Mouse (Mus musculus) hindbrain, embryonic 16.5 days (tissue): ENCODE data around the gene Slc12a8. TPM values are rescaled to one million over a fixed set of nuclear protein-coding genes. Genes with fewer than 3 reads are reported as not detected.

Experiments used
- ATAC-seq: fragments of 200-750 bp; cut with Nextera tagmentation; 2 replicates; pipeline ENCODE4 v1.8.0; 2017; ENCODE audit warnings: moderate TSS enrichment, moderate library complexity
- H3K27ac ChIP-seq: fragments of 300-500 bp; sonication (generic); 2 replicates; pipeline ENCODE4 v1.5.1; 2014; ENCODE audit warnings: low read depth, mild to moderate bottlenecking, control low read depth, low read length, moderate library complexity
- H3K27me3 ChIP-seq: fragments of 300-500 bp; sonication (generic); replicated peaks from 2 replicates; pipeline ENCODE4 v1.6.1; 2014; ENCODE audit warnings: low read length; ENCODE audit not compliant: control insufficient read depth, insufficient read depth
- H3K36me3 ChIP-seq: fragments of 300-500 bp; sonication (generic); 2 replicates; pipeline ENCODE4 v1.6.1; 2014; ENCODE audit warnings: mild to moderate bottlenecking, low read length, moderate library complexity, mixed read lengths; ENCODE audit not compliant: control insufficient read depth, insufficient read depth
- H3K4me1 ChIP-seq: fragments of 300-500 bp; sonication (generic); 2 replicates; pipeline ENCODE4 v1.6.1; 2014; ENCODE audit warnings: low read depth, low read length; ENCODE audit not compliant: control insufficient read depth, insufficient read depth
- H3K4me2 ChIP-seq: fragments of 300-500 bp; sonication (generic); 2 replicates; pipeline ENCODE4 v1.6.1; 2014; ENCODE audit warnings: mild to moderate bottlenecking, low read length, control low read depth, moderate library complexity
- H3K4me3 ChIP-seq: fragments of 300-500 bp; sonication (generic); 2 replicates; pipeline ENCODE4 v1.5.1; 2014; ENCODE audit warnings: mild to moderate bottlenecking, low read length, control low read depth, moderate library complexity
- H3K9ac ChIP-seq: fragments of 300-500 bp; sonication (generic); 2 replicates; pipeline ENCODE4 v1.6.1; 2014; ENCODE audit warnings: low read depth, mild to moderate bottlenecking, control low read depth, low read length, moderate library complexity
- H3K9me3 ChIP-seq: fragments of 300-500 bp; sonication (generic); 2 replicates; pipeline ENCODE4 v1.6.1; 2014; ENCODE audit warnings: mild to moderate bottlenecking, low read length, moderate library complexity; ENCODE audit not compliant: control insufficient read depth
- WGBS: fragments of 180-500 bp; shearing (Covaris S2); extraction: QIAGEN DNeasy Blood & Tissue Kit; methylation state at CpG from one replicate; pipeline ENCODE4 v1.1.7; 2014; 5-methylcytosine and 5-hydroxymethylcytosine counted together
- polyA plus RNA-seq: library from polyadenylated mRNA; unstranded; fragments of >200 nt; fragmentation: Nextera tagmentation; extraction: Ambion mirVana; gene quantifications from 2 replicates; pipeline ENCODE4 v1.2.1, GENCODE M21; 2015

Slc12a8 gene
- polyA plus RNA-seq, 1 experiment from 2014 or later = 1.5 TPM

DNA sequence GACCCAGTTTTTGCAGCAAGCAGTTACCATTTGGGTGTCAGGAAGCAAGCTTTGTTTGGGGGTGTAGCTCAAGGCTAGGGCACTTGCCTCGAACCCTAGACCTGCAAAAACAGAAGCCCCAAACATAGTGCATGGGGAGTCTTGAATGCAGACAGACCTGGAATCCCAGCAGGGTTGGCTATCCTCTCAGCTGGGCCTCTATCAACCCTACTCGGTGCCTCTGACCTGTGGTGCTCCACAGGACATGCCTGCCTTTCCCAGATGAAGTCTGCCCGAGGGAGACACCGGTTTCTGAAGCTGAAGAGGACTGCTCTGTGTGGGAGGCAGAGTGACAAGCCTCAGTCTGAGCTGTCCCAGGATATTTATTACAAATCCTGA is 67.9 kb downstream of the Slc12a8 start:
- H3K27me3 ChIP-seq = no peaks in the 10 kb centered on the region
- no peak overlapping the region; the same call in 1 of the 2 replicates for H3K9ac ChIP-seq
- H3K4me1 ChIP-seq = peaks cover 23% of the 10 kb centered on the region
- H3K36me3 ChIP-seq = no peaks in the 10 kb centered on the region
- H3K4me3 ChIP-seq = no peak overlapping the region
- no peak overlapping the region; the same call in 1 of the 2 replicates for H3K27ac ChIP-seq
- no peak for ATAC-seq
- no peaks in the 10 kb centered on the region for H3K9me3 ChIP-seq
- H3K4me2 ChIP-seq = no peak overlapping the region
- WGBS = 14% methylated on average over 4 of the region's 4 CpGs

DNA sequence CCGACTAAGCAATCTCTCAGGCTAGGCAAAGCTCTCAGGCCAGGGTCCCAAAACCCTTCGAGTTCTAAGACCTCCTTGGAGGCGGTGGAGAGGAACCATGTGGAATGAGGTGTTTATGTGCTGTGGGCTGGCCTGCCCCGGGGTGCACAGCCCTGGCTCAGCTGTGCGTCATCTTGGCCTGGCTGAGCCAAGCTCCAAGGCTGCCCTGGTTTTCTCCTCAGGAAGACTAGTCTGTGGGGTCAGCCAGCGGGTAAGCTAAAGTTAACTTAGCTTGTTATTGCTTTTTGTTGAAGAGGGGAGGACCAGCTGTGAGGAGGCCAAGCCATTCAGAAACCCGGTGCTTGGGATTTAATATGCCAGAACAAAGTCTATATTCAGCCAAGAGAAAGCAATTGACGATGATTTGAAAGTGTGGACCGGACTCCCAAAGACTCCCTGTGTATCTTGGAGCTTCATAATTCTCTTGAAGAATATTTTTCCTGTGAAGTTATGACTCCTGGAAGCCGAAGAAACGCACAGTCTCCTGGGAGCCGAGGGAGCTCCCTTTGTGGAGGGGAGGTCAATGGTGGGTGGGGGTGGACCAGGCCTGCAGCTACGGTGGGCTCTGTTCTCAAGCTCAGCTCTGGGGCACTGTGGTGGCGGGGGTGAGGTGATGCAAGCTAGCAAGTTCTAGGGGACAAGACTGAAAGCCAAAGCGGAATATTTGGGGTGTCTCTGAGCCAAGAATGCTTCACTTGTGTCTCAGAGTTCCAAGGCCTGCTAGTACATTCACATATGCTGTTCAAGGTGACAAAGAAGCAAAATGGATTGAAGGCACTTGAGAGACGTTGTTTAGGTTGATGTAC is 70.4 kb downstream of the Slc12a8 start:
- no peak overlapping the region for H3K27ac ChIP-seq
- no peaks in the 10 kb centered on the region for H3K36me3 ChIP-seq
- 74% methylated on average over 16 of the region's 16 CpGs for WGBS
- H3K27me3 ChIP-seq = no peaks in the 10 kb centered on the region
- peaks cover 16% of the 10 kb centered on the region for H3K4me1 ChIP-seq
- no peak overlapping the region for H3K9ac ChIP-seq
- no peak for ATAC-seq
- H3K9me3 ChIP-seq = no peaks in the 10 kb centered on the region
- no peak overlapping the region for H3K4me2 ChIP-seq
- no peak overlapping the region for H3K4me3 ChIP-seq

DNA sequence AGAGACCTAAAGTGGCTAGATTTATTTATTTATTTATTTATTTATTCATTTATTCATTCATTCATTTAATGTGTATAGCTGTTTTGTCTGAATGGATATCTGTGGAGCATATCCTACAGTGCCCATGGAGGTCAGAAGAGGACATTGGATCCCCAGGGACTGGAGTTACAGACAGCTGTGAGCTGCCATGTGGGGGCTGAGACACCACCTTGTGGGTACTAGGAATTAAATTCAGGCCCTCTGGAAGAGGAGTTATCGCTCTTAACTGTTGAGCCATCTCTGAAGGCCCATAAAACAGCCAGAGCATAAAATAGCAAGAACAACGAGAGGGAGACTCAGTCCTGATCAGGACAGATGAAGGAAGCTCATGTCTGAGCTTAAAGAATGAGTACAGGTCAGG is 71.7 kb downstream of the Slc12a8 start:
- no peaks in the 10 kb centered on the region for H3K9me3 ChIP-seq
- no peak overlapping the region for H3K9ac ChIP-seq
- no peaks in the 10 kb centered on the region for H3K27me3 ChIP-seq
- H3K27ac ChIP-seq = no peak overlapping the region
- no peak overlapping the region for H3K4me3 ChIP-seq
- no peak for ATAC-seq
- WGBS = 62% methylated on average over 2 of the region's 2 CpGs
- no peak overlapping the region for H3K4me2 ChIP-seq
- peaks cover 12% of the 10 kb centered on the region for H3K4me1 ChIP-seq
- H3K36me3 ChIP-seq = no peaks in the 10 kb centered on the region

DNA sequence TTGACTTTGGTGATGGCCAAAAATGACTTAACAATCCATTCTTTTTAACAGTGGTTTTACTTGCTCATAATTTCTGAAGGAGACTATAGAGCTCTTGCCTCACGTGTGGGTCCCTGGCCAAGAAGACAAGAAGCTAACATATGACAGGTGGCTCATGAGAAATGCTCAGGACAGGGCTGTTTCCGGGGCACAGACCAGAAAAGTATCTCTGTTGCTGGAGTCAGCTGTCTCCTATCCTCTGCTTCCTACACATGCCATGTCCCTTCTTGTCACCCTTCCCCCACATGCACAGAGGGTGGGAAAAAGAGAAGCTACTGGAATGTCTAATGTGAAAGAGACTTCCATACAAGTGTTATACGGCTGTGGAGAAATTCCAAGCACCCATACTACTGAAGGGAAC is 73.3 kb downstream of the Slc12a8 start:
- Histone ChIP-seq H3K27me3 (no peaks in the 10 kb centered on the region), H3K4me3 (no peak overlapping the region)

DNA sequence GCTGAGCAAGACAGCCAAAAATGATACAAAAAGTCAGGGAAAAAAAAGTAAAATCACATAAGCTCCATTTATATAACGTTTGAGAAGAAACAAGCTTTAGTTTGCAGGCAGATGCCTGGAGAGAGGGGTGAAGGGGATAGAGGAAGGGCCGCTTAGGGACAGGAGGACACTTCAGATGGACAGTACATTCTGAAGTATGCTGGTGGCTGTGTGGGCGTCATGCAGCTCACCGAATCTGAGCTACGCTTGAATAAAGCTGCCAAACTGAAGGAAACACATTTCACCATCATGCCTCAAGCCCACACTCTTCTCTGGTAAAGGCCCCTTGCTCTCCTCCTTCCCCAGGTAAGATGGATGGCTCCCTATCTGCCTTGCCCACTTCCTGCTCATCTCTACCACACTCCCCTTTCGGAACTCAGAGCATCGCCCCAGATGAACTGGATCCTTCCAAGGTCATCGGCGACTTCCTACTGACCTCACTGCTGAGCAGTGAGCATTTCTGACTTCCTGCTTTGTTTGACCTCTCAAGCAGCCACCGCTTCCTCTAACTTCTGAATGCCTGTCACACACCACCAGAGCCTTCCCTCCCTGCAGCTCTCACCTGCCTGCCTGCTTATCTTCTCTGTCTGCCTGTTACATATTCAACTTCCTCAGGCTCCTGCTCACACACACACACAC is 74.4 kb downstream of the Slc12a8 start:
- H3K27ac ChIP-seq = no peak overlapping the region
- no peaks in the 10 kb centered on the region for H3K36me3 ChIP-seq
- no peaks in the 10 kb centered on the region for H3K4me1 ChIP-seq
- ATAC-seq = no peak
- WGBS = 84% methylated on average over 10 of the region's 10 CpGs
- H3K9me3 ChIP-seq = no peaks in the 10 kb centered on the region
- no peaks in the 10 kb centered on the region for H3K27me3 ChIP-seq
- no peak overlapping the region for H3K4me2 ChIP-seq
- no peak overlapping the region for H3K9ac ChIP-seq
- no peak overlapping the region for H3K4me3 ChIP-seq

More for the DNA sequence above, 73.3 kb downstream of the Slc12a8 start:
- H3K9me3 ChIP-seq = no peaks in the 10 kb centered on the region
- no peak overlapping the region for H3K9ac ChIP-seq
- H3K27ac ChIP-seq = no peak overlapping the region
- H3K4me1 ChIP-seq = no peaks in the 10 kb centered on the region
- no peak overlapping the region for H3K4me2 ChIP-seq
- no peak for ATAC-seq
- H3K36me3 ChIP-seq = no peaks in the 10 kb centered on the region
- 89% methylated on average over 3 of the region's 3 CpGs for WGBS

DNA sequence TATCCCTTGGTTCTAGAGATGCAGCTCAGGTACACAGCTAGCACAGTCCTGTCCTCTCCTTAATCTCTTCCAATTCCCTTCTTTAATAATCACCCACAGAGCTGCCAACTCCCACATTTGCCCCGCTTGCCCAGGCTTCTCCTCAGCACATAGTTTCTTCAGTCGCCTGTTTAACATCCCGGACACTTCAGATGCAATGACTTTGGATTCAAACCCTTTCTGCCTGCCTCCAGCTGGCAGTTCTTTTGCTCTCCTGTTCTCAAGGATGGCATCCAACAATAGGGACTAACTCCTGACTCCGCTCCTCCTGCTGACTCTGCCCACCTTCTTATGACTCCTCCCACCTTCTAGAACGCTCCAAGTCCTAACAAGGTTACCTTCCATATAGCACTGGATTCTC is 75.2 kb downstream of the Slc12a8 start:
- Histone ChIP-seq H3K9ac (no peak overlapping the region), H3K36me3 (no peaks in the 10 kb centered on the region), H3K9me3 (no peaks in the 10 kb centered on the region), H3K4me1 (no peaks in the 10 kb centered on the region), H3K27ac (no peak overlapping the region), H3K4me2 (no peak overlapping the region), H3K4me3 (no peak overlapping the region), H3K27me3 (no peaks in the 10 kb centered on the region)
- 92% methylated on average over 5 of the region's 5 CpGs for WGBS
- ATAC-seq = no peak

DNA sequence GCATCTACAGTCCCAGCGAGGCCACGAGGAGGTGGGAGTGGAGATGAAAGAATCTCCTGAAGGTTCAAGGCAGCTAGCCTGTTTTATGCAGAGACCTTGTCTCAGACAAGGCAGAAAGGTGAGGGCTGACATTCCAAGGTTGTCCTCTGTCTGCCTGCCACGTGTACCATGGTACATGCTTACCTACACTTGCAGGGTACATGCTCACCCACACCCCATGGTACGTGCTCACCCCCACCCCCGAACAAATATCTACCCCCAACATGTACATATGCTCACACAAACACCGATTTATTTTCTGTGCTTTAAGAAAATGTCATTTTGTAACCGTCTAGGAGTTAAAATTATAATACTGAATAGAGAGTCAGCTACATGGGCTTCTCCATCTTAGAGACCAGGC is 76.3 kb downstream of the Slc12a8 start:
- no peak overlapping the region for H3K9ac ChIP-seq
- H3K4me1 ChIP-seq = no peaks in the 10 kb centered on the region
- no peak for ATAC-seq
- H3K9me3 ChIP-seq = no peaks in the 10 kb centered on the region
- 73% methylated on average over 7 of the region's 7 CpGs for WGBS
- no peak overlapping the region for H3K27ac ChIP-seq
- no peaks in the 10 kb centered on the region for H3K36me3 ChIP-seq
- H3K4me2 ChIP-seq = no peak overlapping the region
- no peak overlapping the region for H3K4me3 ChIP-seq
- no peaks in the 10 kb centered on the region for H3K27me3 ChIP-seq

DNA sequence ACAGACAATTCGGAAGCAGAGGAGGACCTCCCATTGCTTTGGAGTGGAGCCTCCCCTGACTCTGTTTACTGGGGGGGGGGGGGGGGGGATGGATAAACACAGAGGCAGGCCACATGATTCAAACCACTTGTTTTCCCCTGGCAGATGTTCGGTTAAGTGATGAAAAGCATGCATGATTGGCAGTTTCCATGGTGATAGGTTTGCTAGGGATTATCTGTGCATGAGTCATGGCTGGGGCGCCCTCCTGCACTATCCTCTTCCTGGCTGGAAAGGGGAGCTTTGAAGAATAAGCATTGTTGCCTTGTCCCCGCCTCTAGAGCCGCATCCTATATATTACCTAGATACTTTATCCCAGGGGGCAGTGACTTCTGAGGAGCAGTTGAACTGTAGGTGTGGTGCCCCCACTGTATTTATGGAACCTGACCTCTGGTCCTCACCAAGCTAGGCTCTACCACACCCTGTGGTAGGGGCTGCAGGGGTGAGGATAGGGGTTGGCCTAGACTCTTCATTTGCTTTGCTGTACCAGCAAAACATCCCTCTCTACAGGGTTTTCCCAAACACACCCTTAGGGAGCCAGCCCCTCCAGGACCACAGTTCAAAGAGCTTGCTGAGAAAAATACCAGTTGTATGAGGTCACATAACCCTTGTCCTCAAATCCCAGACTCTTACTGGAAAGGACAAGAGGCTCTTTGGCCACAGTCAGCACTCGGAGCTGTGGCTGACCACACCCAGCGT is 77.1 kb downstream of the Slc12a8 start:
- H3K27ac ChIP-seq = no peak overlapping the region
- no peak overlapping the region for H3K4me3 ChIP-seq
- no peak overlapping the region for H3K9ac ChIP-seq
- no peaks in the 10 kb centered on the region for H3K27me3 ChIP-seq
- peak; percentile 74 for ATAC-seq
- H3K9me3 ChIP-seq = no peaks in the 10 kb centered on the region
- no peaks in the 10 kb centered on the region for H3K4me1 ChIP-seq
- 28% methylated on average over 7 of the region's 7 CpGs for WGBS
- H3K4me2 ChIP-seq = no peak overlapping the region
- H3K36me3 ChIP-seq = no peaks in the 10 kb centered on the region

DNA sequence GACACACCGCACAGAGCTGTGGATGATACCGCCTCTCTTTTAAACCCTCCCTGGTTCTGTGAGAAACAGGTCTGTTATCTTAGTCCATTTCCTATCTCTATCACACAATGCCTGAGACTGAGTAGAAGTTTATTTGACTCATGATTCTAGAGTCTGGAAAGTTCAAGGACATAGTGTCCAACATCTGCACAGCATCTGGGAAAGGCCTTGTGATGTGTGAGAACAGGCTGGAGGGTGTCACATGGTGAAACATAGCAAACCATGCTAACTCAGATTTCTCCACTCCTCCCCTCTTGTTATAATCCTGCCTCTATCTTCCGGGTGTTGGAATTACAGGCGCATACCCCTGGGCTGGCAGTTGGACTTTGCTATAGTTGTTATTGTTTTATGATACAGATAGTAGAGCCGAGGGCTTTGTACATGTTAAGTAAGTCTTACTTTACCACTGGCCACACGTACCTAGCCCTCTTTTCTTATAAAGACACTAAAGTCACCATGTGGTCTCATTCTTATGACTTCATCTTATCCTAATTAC is 78.2 kb downstream of the Slc12a8 start:
- H3K36me3 ChIP-seq = no peaks in the 10 kb centered on the region
- H3K27me3 ChIP-seq = no peaks in the 10 kb centered on the region
- no peak overlapping the region for H3K27ac ChIP-seq
- H3K4me1 ChIP-seq = no peaks in the 10 kb centered on the region
- ATAC-seq = no peak
- H3K9ac ChIP-seq = no peak overlapping the region
- H3K9me3 ChIP-seq = no peaks in the 10 kb centered on the region
- H3K4me2 ChIP-seq = no peak overlapping the region
- no peak overlapping the region for H3K4me3 ChIP-seq
- WGBS = 96% methylated on average over 6 of the region's 6 CpGs
